Mouse (Mus musculus) CH12.LX (cell line): ENCODE measurements around the gene Fchsd2. TPM values are rescaled to one million over a fixed set of nuclear protein-coding genes. Genes with fewer than 3 reads are reported as not detected.

ENCODE experiments used
- DNase-seq: peaks from one replicate; pipeline ENCODE4 v3.0.0-alpha.2; 2013; ENCODE audit errors: extremely low read depth
- H3K27ac ChIP-seq: 2 replicates; pipeline ENCODE4 v1.5.1; 2012; ENCODE audit warnings: low read depth, mild to moderate bottlenecking, control low read depth, moderate library complexity; ENCODE audit not compliant: insufficient read depth
- H3K27me3 ChIP-seq: replicated peaks from 2 replicates; pipeline ENCODE3; 2012; ENCODE audit warnings: inconsistent platforms
- H3K36me3 ChIP-seq, 2 experiments: replicated peaks in 1 of 2; 2 replicates each; pipeline versions ENCODE3 to v1.6.1; 2012; ENCODE audit warnings: inconsistent platforms in 1 of 2, low read length in 1 of 2, mild to moderate bottlenecking in 1 of 2, mixed read lengths in 1 of 2, moderate library complexity in 1 of 2; ENCODE audit not compliant: control insufficient read depth in 1 of 2, insufficient read depth in 1 of 2
- H3K4me1 ChIP-seq, 2 experiments: 2 replicates each; pipeline ENCODE4 v1.6.1; 2012; ENCODE audit warnings: inconsistent platforms in 1 of 2, moderate library complexity in 1 of 2; ENCODE audit not compliant: insufficient read depth in 2 of 2, control insufficient read depth in 1 of 2
- H3K4me2 ChIP-seq: 2 replicates; pipeline ENCODE4 v1.6.1; 2012; ENCODE audit warnings: low read depth, mild to moderate bottlenecking, control low read depth; ENCODE audit not compliant: poor library complexity, insufficient read depth, severe bottlenecking
- H3K4me3 ChIP-seq, 3 experiments: fragments of 150-350 bp in 1 of 3; sonication (generic) in 1 of 3; replicated peaks in 1 of 3; 2 replicates each; pipeline versions ENCODE3 to v1.5.1; 2011 to 2012; ENCODE audit warnings: low read depth in 2 of 3, low read length in 2 of 3, mild to moderate bottlenecking in 2 of 3, moderate library complexity in 2 of 3, control low read depth in 1 of 3, improper control_type of control experiment in 1 of 3, inconsistent platforms in 1 of 3, mixed read lengths in 1 of 3; ENCODE audit not compliant: poor library complexity in 1 of 3
- H3K79me2 ChIP-seq: replicated peaks from 2 replicates; pipeline ENCODE4 v1.6.1; 2012; ENCODE audit warnings: mild to moderate bottlenecking, moderate library complexity; ENCODE audit not compliant: control insufficient read depth, poor library complexity, insufficient read depth, severe bottlenecking; ENCODE audit errors: extremely low read depth
- H3K9ac ChIP-seq: 2 replicates; pipeline ENCODE4 v1.6.1; 2012; ENCODE audit warnings: low read depth, mild to moderate bottlenecking, control low read depth, moderate library complexity; ENCODE audit not compliant: insufficient read depth
- H3K9me3 ChIP-seq: replicated peaks from 2 replicates; pipeline ENCODE3; 2012; ENCODE audit warnings: low read length, inconsistent platforms, mixed read lengths
- CHD2 ChIP-seq: IDR thresholded peaks from 2 replicates; pipeline ENCODE4 v1.6.1; 2011; ENCODE audit warnings: low read length, improper control_type of control experiment
- CTCF ChIP-seq, 2 experiments: IDR thresholded peaks in 1 of 2; conservative IDR thresholded peaks in 1 of 2; 2 replicates each; pipeline ENCODE4 v1.5.1; 2011 to 2012; ENCODE audit warnings: low read depth in 2 of 2, low read length in 2 of 2, improper control_type of control experiment in 1 of 2, inconsistent platforms in 1 of 2, mild to moderate bottlenecking in 1 of 2, moderate library complexity in 1 of 2
- EP300 ChIP-seq: IDR thresholded peaks from 2 replicates; pipeline ENCODE4 v1.6.1; 2011; ENCODE audit warnings: low read length, improper control_type of control experiment
- ETS1 ChIP-seq: conservative IDR thresholded peaks from 2 replicates; pipeline ENCODE4 v1.6.1; 2012; ENCODE audit warnings: low read depth, mild to moderate bottlenecking, inconsistent platforms, low read length, improper control_type of control experiment, moderate library complexity
- HCFC1 ChIP-seq: IDR thresholded peaks from 2 replicates; pipeline ENCODE4 v1.6.1; 2012; ENCODE audit warnings: low read depth, mild to moderate bottlenecking, inconsistent platforms, low read length, improper control_type of control experiment
- KAT2A ChIP-seq: IDR thresholded peaks from 2 replicates; pipeline ENCODE4 v1.6.1; 2012; ENCODE audit warnings: low read length, improper control_type of control experiment, inconsistent platforms; ENCODE audit not compliant: insufficient replicate concordance
- MEF2A ChIP-seq: IDR thresholded peaks from 2 replicates; pipeline ENCODE4 v1.6.1; 2014; ENCODE audit warnings: low read depth, mild to moderate bottlenecking, inconsistent platforms, low read length, improper control_type of control experiment, borderline replicate concordance
- PAX5 ChIP-seq: IDR thresholded peaks from 2 replicates; pipeline ENCODE4 v1.6.1; 2012; ENCODE audit warnings: low read length, inconsistent platforms, mixed read lengths
- POLR2AphosphoS2 ChIP-seq: IDR thresholded peaks from 2 replicates; pipeline ENCODE4 v1.6.1; 2011; ENCODE audit warnings: low read depth, low read length, improper control_type of control experiment
- RAD21 ChIP-seq: IDR thresholded peaks from 2 replicates; pipeline ENCODE4 v1.6.1; 2011; ENCODE audit warnings: low read depth, mild to moderate bottlenecking, low read length, improper control_type of control experiment, moderate library complexity
- RCOR1 ChIP-seq: conservative IDR thresholded peaks from 2 replicates; pipeline ENCODE4 v1.6.1; 2012; ENCODE audit warnings: low read depth, mild to moderate bottlenecking, inconsistent platforms, low read length, improper control_type of control experiment
- SIN3A ChIP-seq: IDR thresholded peaks from 2 replicates; pipeline ENCODE4 v1.6.1; 2012; ENCODE audit warnings: low read length, improper control_type of control experiment, inconsistent platforms
- SMC3 ChIP-seq: IDR thresholded peaks from 2 replicates; pipeline ENCODE4 v1.6.1; 2011; ENCODE audit warnings: low read depth, low read length, improper control_type of control experiment
- TCF12 ChIP-seq: IDR thresholded peaks from 2 replicates; pipeline ENCODE4 v1.6.1; 2014; ENCODE audit warnings: low read depth, mild to moderate bottlenecking, inconsistent platforms, low read length, improper control_type of control experiment
- ZC3H11A ChIP-seq: IDR thresholded peaks from 2 replicates; pipeline ENCODE4 v1.6.1; 2012; ENCODE audit warnings: low read depth, mild to moderate bottlenecking, inconsistent platforms, low read length, improper control_type of control experiment
- dilution Hi-C: fragments of 300-500 bp; cut with MboI; formaldehyde crosslinking; loops from 2 replicates; pipeline ENCODE4 v1.14.3; 2020; ENCODE audit warnings: low sequenced_read_pairs; ENCODE audit not compliant: extremely low pct_unique_long_range_greater_than_20kb, extremely low pct_ligation_motif_present
- in situ Hi-C: fragments of 300-500 bp; cut with MboI; formaldehyde crosslinking; loops from 3 replicates; pipeline ENCODE4 v1.14.3; 2019; ENCODE audit warnings: low sequenced_read_pairs, low pct_ligation_motif_present, low pct_unique_long_range_greater_than_20kb, mixed read lengths
- polyA plus RNA-seq: library from polyadenylated mRNA; unstranded; fragments of >175 nt; gene quantifications from 2 replicates; pipeline ENCODE4 v1.2.1, GENCODE M21; 2012; ENCODE audit warnings: low read depth; ENCODE audit not compliant: insufficient read length
- total RNA-seq, 2 experiments: library from RNA; depleted of rRNA; stranded (reverse); fragments of 300-350 nt in 1 of 2; fragments of >200 nt in 1 of 2; gene quantifications; 2 replicates each; pipeline ENCODE4 v1.2.3; 2012 to 2014

Fchsd2 gene
- total and polyA plus RNA-seq, 3 experiments: 23.8 to 38.2 (median 25.5) TPM

DNA sequence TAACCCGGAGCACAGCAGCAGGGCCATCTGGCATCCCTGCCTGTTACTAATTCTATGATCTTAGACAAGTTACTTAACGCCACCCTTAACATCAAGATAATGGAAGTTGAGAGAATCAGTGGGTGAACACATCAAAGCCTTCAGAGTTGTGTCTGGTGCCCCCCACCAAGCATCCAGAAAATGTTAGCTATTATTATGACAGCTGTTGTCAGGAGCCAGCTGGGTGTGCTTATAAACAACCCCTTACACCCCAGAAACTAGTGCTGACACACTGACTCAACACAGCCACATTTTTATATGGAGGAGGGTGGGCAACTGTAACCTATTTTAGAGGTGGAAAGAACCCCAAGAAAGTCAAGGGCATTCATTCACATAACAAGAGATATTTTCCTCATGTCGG lies 7.3 kb downstream of the Fchsd2 start:
- H3K4me1 ChIP-seq: peaks cover 14 to 41% of the 10 kb centered on the region in 2 experiments
- H3K9me3 ChIP-seq: peaks cover 3% of the 10 kb centered on the region
- dilution Hi-C loops (no loop called here), in situ Hi-C loops (loop anchor here (25.0 kb wide), 1 partner anchor 112 kb away; no protein-coding TSS in a partner anchor)
- no peak overlapping the region for H3K9ac ChIP-seq
- DNase-seq: no peak
- H3K27ac ChIP-seq: no peak overlapping the region
- no peaks in the 10 kb centered on the region for H3K79me2 ChIP-seq
- H3K4me3 ChIP-seq: no peak overlapping the region
- H3K27me3 ChIP-seq: no peaks in the 10 kb centered on the region
- H3K4me2 ChIP-seq: no peak overlapping the region
- H3K36me3 ChIP-seq: peaks cover 0 to 9% of the 10 kb centered on the region in 2 experiments
- TF ChIP-seq TCF12 (no peak), ETS1 (no peak), KAT2A (no peak), SIN3A (no peak), MEF2A (no peak), CHD2 (no peak), POLR2AphosphoS2 (no peak), HCFC1 (no peak), ZC3H11A (no peak)
- TF ChIP-seq, all 38 proteins: peak for 0

DNA sequence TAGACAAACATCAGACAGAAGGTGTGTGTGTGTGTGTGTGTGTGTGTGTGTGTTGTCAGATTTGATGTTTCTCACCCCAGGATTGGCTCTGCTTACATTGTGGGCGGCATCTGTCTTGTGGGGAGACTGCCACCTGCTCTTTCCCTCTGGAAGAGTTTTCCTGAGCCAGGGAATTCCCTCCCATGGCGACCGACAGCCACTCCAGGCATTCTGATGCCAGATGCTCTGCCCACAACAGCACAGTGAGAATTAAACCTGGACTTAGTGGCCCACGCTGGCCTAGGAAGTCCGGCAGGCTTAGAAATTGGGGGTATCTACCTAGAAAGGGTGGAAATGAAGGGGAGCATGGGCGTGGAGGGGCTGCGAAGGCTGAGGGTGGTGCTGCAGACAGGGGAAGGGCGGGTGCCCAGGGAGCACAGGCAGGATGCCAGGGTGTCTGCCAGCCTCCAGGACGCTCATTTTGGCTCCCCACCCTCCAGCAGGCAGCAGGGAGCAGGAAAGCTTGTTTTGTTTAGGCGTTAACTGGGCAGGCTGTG lies 8.6 kb downstream of the Fchsd2 start:
- H3K36me3 ChIP-seq: peaks cover 0 to 11% of the 10 kb centered on the region in 2 experiments
- DNase-seq: no peak
- no peaks in the 10 kb centered on the region for H3K79me2 ChIP-seq
- H3K9me3 ChIP-seq: peaks cover 3% of the 10 kb centered on the region
- no peak overlapping the region for H3K4me3 ChIP-seq
- in situ Hi-C loops (loop anchor here (25.0 kb wide), 1 partner anchor 111 kb away; no protein-coding TSS in a partner anchor), dilution Hi-C loops (no loop called here)
- H3K27me3 ChIP-seq: no peaks in the 10 kb centered on the region
- no peak overlapping the region for H3K9ac ChIP-seq
- H3K27ac ChIP-seq: no peak overlapping the region
- H3K4me2 ChIP-seq: no peak overlapping the region
- TF ChIP-seq EP300: no peak
- peaks cover 10 to 33% of the 10 kb centered on the region in 2 experiments for H3K4me1 ChIP-seq

DNA sequence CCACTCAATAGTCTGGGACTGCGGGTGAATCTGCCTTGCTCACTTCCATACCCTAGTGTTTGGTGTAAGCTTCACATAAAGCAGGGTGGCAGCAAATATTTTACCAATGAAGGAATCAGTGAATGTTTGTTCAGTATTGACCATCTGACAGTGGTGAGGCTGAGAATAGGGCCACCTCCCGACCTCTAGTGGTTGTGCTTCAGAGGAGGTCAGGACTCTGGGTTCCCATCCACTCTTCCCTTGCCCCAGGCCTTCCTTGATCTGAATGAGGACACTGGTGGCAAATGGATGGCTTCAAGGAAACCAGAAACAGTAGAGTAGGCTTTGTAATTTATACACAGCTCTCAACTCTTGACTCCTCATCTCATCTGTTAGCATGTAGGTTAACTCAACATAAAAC lies 14.0 kb downstream of the Fchsd2 start:
- in situ Hi-C loops: loop anchor here (5.0 to 25.0 kb wide), 2 partner anchors 34 to 106 kb away; no protein-coding TSS in a partner anchor
- Histone ChIP-seq H3K4me1 (peaks cover 18 to 45% of the 10 kb centered on the region in 2 experiments), H3K27me3 (no peaks in the 10 kb centered on the region)
- TF ChIP-seq RCOR1 (no peak), RAD21 (peak; percentile 60), SMC3 (peak; percentile 78), PAX5 (no peak), CTCF (conservative IDR thresholded peaks at IDR 0.05 in 1 of 2, IDR thresholded peaks at IDR 0.05 in 1 of 2; ENCODE audit: low read depth in 2 of 2, low read length in 2 of 2) (peak in 1 of 2 experiments; percentile 62; a peak in 2 of 4 replicates)
- TF ChIP-seq, all 38 proteins: peak for 3
- dilution Hi-C loops: no loop called here
- no peak overlapping the region; the same call in 1 of the 2 replicates for H3K27ac ChIP-seq
- peak overlapping the region; percentile 22; the same call in 1 of the 2 replicates for H3K9ac ChIP-seq
- peaks cover 0 to 13% of the 10 kb centered on the region in 2 experiments for H3K36me3 ChIP-seq
- no peak for DNase-seq
- H3K9me3 ChIP-seq: no peaks in the 10 kb centered on the region
- no peak overlapping the region for H3K4me2 ChIP-seq
- no peak overlapping the region for H3K4me3 ChIP-seq
- H3K79me2 ChIP-seq: peaks cover 28% of the 10 kb centered on the region
